Mouse (Mus musculus) granulocyte monocyte progenitor cell, adult 5-6 weeks (primary cell): ENCODE measurements around the gene 1700001L19Rik. TPM values are rescaled to one million over a fixed set of nuclear protein-coding genes. Genes with fewer than 3 reads are reported as not detected.

Source experiments
- ATAC-seq: replicated peaks from 2 replicates; pipeline ENCODE4 v1.8.0; 2016; ENCODE audit warnings: mild to moderate bottlenecking, moderate TSS enrichment, inconsistent platforms; ENCODE audit not compliant: poor library complexity, severe bottlenecking
- total RNA-seq, 2 experiments: library from RNA; stranded (forward) in 1 of 2; stranded (reverse) in 1 of 2; fragments of 200-712, 200-1000 nt in 1 of 2; fragments of >200 nt in 1 of 2; fragmentation: Nextera tagmentation in 1 of 2; gene quantifications; 2 replicates each; pipeline ENCODE4 v1.2.3; 2014 to 2017

Gene 1700001L19Rik
- total RNA-seq (2014; fragmentation: Nextera tagmentation) (not detected in 2 replicates), total RNA-seq (2017) (not detected in 2 replicates)

DNA sequence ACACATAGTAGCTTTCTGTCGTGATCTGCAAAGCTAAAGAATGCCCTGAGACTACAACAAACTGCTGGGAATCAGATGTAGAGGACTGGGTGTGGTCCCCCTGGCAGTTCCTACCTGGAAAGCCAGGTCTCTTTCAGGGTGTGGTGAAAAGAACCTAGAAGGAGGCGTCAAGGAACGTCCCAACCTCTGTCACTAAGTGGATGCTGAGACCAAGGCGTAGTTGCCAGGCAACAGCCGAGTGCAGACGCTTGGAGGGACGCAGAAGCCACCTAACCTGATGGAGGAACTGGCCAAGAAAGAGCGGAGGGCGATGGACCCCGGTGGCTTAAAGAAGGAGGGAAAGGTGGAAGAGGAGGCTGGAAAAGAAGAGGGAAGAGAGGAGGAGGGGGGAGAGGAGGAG lies at the start of gene 1700001L19Rik:
1700001L19Rik (plus strand) TSS at position 223 of the 400 bp plus-strand sequence.
- ATAC-seq, result no peak

DNA sequence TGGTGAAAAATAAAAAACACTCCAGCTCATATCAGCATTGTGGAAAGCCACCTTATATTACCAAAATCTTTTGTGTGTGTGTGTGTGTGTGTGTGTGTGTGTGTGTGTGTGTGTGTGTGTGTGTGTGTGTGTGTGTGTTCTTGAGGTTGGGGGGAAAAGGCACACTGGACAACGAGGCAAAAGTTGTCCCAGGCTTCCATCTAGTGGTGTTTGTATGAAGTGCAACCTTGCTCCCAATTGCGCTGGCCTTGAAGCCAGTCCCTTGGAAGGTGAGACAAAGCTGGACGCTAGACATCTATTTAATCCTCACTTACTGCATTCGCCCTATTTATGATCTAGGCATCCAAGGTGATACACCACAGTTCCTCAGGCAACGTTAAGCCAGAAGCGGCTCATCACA lies 43.8 kb upstream of the 1700001L19Rik start:
- peak; percentile 52 for ATAC-seq

DNA sequence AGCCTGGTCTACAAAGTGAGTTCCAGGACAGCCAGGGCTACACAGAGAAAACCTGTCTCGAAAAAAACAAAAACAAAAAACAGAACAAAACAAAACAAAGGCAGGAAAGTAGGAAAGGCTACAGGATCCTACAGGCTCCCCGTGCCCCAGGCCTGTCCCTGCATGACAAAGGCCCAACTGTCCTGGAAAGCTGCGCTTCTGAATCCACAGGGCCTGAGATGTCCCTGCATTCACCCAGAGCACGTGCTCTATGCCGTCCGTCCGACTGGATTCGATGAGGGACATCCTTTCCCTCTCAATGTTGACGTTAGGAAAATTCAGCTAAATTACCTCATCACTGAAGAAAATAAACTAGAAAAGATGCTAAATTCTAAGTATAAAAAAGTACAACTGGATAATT lies 29.1 kb upstream of the 1700001L19Rik start:
- no peak for ATAC-seq

DNA sequence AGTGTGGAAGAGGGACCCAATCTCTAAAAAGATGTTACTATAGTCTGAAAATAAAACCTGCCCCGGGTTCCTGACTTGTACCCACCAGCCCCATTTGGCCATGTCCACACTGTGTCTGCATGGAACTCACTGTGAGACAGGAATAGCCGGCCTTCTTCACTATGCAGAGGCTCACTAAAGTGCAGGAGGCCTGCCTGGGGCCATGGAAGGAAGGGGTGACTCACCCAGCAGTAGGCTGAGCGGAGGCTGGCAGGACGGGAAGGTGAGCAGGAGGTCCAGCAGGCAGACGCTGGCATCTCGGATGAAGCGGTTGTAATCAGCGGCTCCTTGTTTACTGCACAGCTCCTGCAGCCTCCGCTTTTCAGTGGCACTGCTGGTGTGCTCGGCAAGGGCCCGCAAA lies 28.7 kb upstream of the 1700001L19Rik start:
- ATAC-seq, result no peak

DNA sequence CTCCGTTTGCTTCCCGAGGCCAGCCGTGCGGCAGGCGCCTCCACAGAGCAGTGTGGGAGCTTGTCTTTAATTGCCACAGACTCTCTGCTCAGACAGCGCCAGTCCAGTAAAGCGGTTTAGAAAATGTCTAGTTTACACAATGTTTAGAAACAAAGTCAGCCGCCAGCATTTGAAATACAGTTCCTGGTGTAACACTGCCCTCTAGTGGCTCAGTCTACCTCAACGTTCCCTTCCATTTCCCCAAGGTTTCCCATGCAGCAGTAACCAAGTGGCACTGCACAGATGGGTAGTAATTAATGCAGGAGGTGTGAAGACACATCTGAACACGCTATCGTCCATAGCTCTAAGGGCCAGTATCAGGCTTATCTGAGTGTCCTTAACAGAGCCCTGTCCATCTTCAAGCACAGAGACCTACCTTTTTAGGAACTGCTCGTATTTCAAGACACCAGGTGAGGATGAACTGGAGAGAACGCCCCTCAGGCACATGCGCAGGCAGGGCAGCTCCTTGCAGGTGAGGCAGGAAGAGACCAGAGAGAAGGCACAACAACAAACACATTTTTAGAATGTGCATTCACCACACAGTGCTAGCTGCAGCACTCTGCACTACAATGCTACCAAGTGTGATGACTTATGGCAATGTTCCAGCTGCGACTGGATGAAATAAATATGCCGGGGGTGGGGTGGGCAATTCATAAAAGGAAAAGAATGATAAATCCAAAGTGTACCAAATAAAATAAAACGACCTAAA lies 27.5 kb upstream of the 1700001L19Rik start:
- ATAC-seq, result peak; percentile 81

DNA sequence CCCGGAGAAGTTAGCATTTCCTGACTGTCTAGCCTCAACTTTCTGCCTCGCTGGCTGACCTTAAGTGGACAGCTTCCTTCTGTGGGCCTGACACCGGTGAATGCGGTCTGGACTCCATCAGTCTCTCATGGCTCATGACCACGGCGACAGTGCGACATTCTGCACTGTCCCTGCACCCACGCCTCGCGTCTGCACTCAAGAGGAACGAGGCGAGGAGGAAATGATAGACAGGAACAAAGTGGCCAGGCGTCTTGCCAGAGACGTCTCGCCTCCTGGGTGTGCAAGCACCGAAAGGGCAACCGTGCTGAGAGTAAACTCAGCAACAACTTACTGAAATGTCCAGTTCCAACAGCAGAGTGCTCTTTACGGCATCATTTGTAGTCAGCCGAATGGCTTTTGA lies 25.0 kb upstream of the 1700001L19Rik start:
- no peak for ATAC-seq

DNA sequence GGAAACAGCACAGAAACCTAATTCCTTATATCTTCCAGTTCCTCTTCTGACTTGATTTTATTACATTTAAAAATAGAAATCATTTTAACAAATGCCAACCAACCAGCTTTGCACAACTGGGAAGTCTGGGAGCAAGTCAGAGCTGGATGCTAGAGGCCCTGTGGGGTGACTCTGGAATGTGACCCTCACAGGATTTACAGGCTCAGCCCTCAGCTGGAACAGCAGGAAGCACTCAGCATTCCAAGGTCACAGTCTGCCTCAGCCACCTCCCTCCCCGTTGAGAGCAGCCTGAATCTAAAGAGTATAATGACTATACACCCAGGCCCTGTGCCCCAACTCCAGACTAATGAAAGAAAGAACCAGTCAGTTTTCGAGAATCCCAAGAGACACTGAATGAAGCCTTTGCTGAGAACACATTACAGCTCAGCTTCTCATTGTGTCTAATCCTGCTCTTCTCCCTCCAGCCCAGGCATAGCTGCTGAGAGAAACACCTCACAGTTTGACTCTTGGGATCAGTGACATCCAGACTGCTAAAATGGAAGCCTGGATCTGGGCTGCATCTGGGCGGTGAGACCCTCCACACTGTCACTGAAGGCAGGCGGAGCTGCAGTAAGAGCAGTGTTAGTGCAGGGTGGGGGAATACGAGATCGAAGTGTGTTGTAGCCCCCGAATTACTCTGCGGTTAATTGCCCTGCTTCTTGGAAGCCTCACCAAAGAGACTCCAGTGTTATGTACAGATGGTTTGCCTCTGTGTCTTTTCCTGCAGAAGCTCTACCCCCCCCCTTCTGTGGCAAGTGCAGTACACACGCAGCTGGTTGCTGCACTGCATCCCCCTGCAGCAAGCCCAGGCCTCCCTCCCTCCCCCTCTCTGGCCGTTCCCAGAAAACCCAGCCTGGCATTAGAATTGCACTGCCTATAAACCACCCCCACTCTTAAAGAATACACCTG lies 24.0 kb upstream of the 1700001L19Rik start:
- no peak for ATAC-seq

DNA sequence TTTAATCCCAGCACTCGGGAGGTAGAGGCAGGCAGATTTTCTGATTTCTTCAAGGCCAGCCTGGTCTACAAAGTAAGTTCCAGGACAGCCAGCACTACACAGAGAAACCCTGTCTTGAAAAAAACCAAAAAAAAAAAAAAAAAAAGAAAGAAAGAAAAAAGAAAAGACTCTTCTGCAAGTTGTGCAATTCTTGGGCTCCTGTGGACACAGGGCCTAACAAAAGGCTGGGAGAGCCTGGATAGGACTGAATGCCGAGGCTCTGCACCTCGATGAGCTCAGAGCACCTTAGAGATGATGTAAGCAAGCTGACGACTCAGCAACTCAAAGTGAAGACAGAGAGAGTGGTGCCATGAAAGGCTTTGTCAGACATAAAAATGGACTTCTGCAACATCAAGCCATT lies 22.8 kb upstream of the 1700001L19Rik start:
- ATAC-seq, result no peak

DNA sequence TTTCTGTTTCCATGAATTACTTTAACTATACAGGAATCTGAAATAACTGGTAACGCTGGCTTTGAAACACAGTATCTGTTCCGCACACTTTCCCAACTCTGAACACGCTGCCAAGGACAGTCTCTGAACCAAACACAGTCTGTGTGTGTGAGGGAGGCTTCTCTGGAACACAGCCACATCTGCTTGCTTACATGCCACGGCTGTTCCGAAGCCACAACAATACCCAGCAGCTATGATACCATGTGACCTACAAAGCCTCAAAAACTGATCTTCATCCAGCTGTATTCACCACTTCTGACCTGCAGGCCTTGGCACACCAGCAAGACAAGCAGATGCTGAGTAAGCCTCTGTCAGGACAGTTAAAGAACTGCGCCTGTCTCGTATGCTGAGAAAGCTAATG lies 19.3 kb upstream of the 1700001L19Rik start:
- no peak for ATAC-seq

DNA sequence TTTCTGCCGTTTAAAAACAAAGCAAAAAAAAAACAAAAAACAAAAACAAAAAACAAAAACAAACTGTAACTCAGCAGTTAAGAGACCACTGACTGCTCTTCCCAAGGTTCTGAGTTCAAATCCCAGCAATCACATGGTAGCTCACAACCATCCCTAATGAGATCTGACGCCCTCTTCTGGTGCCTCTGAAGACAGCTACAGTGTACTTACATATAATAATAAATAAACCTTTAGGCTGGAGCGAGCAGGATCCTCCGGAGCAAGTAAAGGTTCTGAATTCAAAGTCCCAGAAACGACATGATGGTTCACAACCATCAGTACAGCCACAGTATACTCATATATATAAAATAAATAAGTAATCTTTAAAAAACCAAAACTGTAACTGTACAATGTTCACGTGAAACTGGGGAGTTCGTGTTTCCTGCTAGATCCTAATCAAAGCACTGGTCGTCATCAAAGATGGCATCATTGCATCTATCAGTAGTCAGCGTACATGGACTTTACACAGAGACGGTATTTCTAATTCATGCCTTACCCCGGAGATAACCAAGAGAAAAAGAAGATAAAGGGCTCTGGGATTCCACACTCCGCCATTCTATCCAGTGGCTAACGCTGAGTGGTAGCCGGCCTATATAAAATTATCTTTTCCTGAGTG lies 16.0 kb upstream of the 1700001L19Rik start:
- ATAC-seq, result no peak

DNA sequence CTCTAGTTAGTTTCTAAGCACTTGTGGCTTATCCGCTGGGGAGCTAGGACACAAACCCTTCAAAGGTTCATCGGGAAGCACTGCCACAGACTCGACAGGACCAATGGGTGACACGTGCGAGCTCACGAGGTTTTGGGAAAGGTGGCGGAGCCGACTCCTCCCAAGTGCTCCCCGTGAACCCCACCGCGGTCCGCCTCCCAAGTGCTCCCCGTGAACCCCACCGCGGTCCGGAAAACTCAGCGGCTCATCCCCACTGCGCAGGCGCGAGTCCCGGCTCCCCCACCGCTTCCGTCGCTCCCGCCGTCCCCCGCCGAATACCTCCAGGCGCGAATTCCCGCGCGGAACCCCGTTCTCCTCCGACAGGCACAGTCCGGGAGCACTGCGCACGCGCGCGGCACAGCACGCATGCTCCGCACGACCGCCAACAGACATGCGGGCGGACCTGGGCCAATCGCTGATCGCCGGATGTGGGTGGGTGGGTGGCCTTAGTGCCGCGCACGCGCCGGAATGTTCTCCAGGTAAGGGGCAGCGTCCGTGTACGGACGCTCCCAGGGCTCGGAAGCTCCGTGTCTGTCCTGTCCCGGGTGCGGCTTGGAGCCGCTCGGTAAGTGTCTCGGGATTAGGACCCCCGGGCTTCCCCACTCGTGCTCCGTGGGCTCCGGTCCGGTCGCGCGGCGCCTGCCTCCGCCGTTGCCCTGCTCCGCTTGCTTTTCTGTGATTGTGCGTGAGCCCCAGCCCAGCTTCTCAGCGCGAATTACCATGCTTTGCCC lies 15.3 kb upstream of the 1700001L19Rik start, which contains the start of the genes Mtrr and Fastkd3:
Mtrr (minus strand) TSS at position 403 of the 770 bp plus-strand sequence.
Fastkd3 (plus strand) TSS at position 488 of the 770 bp plus-strand sequence.
- peak; percentile 87 for ATAC-seq

DNA sequence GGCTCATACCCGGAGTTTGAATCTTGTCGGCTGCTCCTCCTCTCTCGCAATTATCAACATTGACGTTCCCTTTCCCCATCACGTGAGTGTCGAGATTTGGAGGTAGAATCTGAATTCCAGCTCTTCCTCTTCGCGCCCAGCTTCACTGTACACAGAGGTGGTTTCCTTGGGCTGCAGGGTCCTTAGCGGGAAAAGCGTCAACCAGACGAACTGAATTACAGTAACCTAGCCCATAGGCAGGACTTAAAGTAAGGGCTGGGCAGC lies 14.8 kb upstream of the 1700001L19Rik start:
- ATAC-seq, result peak; percentile 10

DNA sequence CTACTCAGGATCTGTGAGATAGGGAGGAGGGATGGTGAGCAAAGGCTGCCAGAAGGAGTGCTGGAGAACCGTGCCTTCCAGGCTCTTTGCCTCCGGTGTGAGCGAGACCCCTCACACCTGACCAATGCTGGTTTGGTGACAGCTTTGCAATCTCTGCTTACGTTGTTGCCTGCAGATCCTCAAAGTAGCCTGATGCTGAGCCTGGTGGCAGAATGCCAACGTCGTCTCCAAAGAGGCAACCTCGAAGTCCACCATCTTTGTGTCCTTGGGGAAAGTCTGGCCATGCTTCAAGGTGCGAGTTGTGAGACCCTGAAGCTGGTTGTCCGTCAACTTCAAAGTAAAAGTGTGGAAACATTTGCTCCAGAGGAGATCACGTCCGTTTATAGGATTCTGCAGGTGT lies 13.3 kb upstream of the 1700001L19Rik start:
- ATAC-seq, result no peak

DNA sequence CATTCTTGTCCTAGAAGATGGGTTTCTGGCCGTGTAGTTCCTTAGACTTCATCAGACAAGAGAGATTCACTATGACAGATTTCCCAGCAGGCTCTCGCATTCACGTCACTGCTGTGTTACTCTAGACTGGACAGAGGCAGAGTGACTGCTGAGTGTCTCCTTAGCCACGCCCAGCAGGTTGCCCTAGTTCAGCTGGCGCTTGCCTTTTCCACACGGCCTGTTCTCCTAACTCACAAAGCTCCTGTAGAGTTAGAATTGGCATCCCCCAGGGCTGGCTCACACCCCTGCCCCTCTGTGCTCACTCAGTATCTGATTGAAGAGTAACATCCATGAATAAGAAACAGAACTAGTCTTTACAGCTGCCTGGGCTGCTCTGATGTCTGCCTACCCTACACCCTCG lies 11.8 kb upstream of the 1700001L19Rik start:
- ATAC-seq, result no peak

DNA sequence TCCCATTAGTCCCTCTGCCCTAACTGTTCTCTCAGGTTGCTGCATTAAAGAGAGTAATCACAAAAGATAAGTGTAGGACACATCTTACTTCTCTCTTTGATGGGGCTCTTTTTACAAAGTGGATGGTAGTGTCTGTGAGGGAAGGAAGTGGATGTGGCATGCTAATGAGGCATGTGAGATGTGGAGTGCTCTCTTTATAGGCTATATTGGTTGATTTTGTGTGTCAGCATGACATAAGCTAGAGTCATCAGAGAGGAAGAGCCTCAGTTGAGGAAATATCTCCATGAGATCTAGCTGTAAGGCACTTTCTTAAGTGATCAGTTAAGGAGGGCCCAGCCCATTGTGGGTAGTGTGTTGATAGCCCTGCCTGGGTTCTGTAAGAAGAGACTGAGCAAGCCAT lies 8.9 kb upstream of the 1700001L19Rik start:
- no peak for ATAC-seq

DNA sequence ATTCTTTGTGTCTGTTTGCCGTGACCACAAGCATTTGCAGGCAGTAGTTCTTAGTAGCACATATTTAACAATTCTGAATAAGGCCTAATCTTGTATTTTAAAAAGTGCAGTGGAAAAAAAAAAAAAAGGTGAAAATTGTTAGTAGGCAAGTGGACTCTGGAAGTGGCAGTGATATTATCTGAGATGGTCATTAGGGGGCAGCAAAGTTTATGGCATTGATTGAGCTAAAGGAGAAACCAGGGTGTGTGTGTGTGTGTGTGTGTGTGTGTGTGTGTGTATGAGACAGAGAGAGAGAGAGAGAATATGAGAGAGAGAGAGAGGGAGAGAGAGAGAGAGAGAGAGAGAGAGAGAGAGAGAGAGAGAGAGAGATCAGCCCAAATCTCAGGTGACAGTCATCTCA lies 3.4 kb upstream of the 1700001L19Rik start:
- no peak for ATAC-seq

DNA sequence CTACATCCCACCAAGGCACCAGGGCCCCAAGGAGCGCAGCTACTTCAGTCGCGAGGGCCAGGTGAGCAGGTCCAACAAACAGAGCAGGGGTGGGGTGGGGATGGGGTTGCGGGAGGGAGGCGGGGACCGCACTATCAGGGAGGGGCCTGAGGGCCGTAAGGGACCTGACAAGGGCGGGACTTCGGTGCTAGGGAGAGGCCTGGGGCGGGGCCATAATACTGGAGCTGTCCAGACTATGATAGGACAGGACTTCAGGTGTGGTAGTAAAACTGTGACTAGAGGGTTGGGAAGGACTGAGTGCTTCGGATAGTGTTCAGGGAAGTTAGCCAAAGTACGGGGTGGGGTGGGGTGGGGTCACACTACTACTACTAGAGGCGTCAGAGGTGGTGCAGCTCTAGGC lies 446 bp downstream of the 1700001L19Rik start:
- no peak for ATAC-seq

DNA sequence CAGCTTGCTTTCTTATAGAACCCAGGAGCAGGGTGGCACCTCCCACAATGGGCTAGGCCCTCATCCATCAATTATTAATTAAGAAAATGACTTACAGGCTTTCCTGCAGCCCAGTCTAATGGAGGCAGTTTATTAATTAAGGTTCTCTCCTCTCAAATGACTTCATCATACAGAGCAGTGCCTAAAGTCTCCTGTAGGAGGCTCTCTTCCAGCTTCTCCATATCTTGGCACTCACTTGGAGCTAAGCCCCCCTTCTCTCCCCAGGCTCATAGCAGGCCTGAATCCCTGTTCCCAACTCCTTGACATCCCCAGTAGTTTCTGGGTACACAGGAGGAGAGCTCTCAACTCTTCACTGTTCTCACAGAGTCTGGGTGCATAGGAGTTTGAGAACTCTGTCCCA lies 1.7 kb downstream of the 1700001L19Rik start:
- ATAC-seq, result no peak

DNA sequence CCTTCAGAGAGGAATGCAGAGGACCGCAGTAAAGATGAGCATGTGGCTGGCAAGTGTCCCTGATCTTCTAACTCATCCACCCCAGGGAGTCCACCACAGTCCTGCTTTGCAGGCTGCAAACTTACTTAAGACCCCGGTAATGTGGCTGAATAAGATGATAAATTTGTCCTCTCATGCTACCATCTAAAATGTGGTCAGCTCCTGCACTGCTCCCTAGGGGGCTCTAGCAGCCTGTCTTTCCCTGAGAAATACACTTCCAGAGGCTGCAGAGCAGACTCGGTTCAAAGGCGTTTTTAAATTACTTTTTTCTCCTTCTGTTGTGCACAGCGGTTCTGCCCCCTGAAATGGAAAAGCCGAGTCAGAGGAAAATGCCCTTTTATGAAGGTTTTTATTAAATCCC lies 4.0 kb downstream of the 1700001L19Rik start:
- ATAC-seq, result no peak; the same call in 1 of the 2 replicates

DNA sequence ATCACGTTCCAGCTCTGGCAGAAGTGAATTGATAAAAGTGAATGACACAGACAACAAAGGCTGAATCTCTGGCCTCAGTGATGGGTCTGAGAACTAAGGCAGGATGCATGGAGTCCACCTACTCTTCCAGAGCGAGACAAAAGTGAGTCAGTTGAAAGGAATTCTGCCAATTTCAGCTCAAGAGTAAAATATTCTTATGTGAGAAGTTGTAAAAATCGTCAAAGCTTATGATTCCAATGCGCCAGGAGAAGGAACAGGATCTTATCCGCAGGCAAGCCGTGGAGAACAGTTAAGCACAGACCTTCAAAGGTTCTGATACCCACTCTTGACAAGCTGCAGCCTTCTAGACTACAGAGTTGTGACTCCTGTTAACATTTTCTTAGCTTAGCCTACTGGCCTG lies 5.9 kb downstream of the 1700001L19Rik start:
- ATAC-seq, result no peak
